Mouse (Mus musculus): ENCODE measurements around the gene Vangl1.
"Not testable (repeated sequence)": the region's sequence is repeated elsewhere in the genome, so short reads cannot be mapped to it uniquely, and the experiment has no call there.

Vangl1 gene

GRCm38 (mm10) chr3:102169197-102169905 is 35.1 kb downstream of the Vangl1 start:
- DNase-seq (ENCODE audit: low spot score), result no peak

GRCm38 (mm10) chr3:102167555-102168210 is 36.8 kb downstream of the Vangl1 start:
- DNase-seq (ENCODE audit: low spot score), result peak; percentile 34

- DNase-seq (ENCODE audit: low spot score), result no peak
These were observed 37.7 kb downstream of the Vangl1 start for GRCm38 (mm10) chr3:102166794-102167193.

GRCm38 (mm10) chr3:102166287-102166620 is 38.2 kb downstream of the Vangl1 start:
- DNase-seq (ENCODE audit: low spot score), result no peak

- DNase-seq (ENCODE audit: low spot score), result peak; percentile 34
These were observed 38.8 kb downstream of the Vangl1 start for GRCm38 (mm10) chr3:102165536-102166286.

GRCm38 (mm10) chr3:102164911-102165310 is 39.6 kb downstream of the Vangl1 start:
- no peak for DNase-seq (ENCODE audit: low spot score)

- not testable (repeated sequence) for DNase-seq (ENCODE audit: low spot score)
These were observed 40.6 kb downstream of the Vangl1 start for GRCm38 (mm10) chr3:102163861-102164260.

- DNase-seq (ENCODE audit: low spot score), result no peak
These were observed 44.8 kb downstream of the Vangl1 start for GRCm38 (mm10) chr3:102159423-102160325.

- no peak for DNase-seq (ENCODE audit: low spot score)
These were observed 45.6 kb downstream of the Vangl1 start for GRCm38 (mm10) chr3:102158759-102159422.

- no peak for DNase-seq (ENCODE audit: low spot score)
These were observed 46.8 kb downstream of the Vangl1 start for GRCm38 (mm10) chr3:102157652-102158051.

- no peak for DNase-seq (ENCODE audit: low spot score)
These were observed 47.8 kb downstream of the Vangl1 start for GRCm38 (mm10) chr3:102156737-102157136.

GRCm38 (mm10) chr3:102154107-102154506 is 50.4 kb downstream of the Vangl1 start:
- DNase-seq (ENCODE audit: low spot score), result no peak

GRCm38 (mm10) chr3:102152872-102153271 is 51.6 kb downstream of the Vangl1 start:
- no peak for DNase-seq (ENCODE audit: low spot score)

- DNase-seq (ENCODE audit: low spot score), result no peak
These were observed 52.0 kb downstream of the Vangl1 start for GRCm38 (mm10) chr3:102152471-102152870.

- DNase-seq (ENCODE audit: low spot score), result no peak
These were observed 52.6 kb downstream of the Vangl1 start for GRCm38 (mm10) chr3:102151850-102152249.

- peak; percentile 68 for DNase-seq (ENCODE audit: low spot score)
These were observed 54.6 kb downstream of the Vangl1 start for GRCm38 (mm10) chr3:102149941-102150340.

GRCm38 (mm10) chr3:102147189-102147588 is 57.3 kb downstream of the Vangl1 start:
- DNase-seq (ENCODE audit: low spot score), result no peak

GRCm38 (mm10) chr3:102146428-102146827 is 58.1 kb downstream of the Vangl1 start:
- no peak for DNase-seq (ENCODE audit: low spot score)

GRCm38 (mm10) chr3:102145645-102146386 is 58.7 kb downstream of the Vangl1 start:
- DNase-seq (ENCODE audit: low spot score), result peak; percentile 53

- no peak for DNase-seq (ENCODE audit: low spot score)
These were observed 60.1 kb downstream of the Vangl1 start for GRCm38 (mm10) chr3:102144401-102144800.

GRCm38 (mm10) chr3:102143536-102143935 is 61.0 kb downstream of the Vangl1 start:
- DNase-seq (ENCODE audit: low spot score), result no peak

Data from embryo, embryonic 10.5 days (tissue).